Mouse (Mus musculus) stomach, postnatal 0 days (tissue): ENCODE results near the gene Commd3. TPM values are rescaled to one million over a fixed set of nuclear protein-coding genes. Genes with fewer than 3 reads are reported as not detected.

Experiments used
- ATAC-seq: fragments of 200-750 bp; cut with Nextera tagmentation; 2 replicates; pipeline ENCODE4 v1.8.0; 2017; ENCODE audit not compliant: low FRiP score, low TSS enrichment
- DNase-seq: peaks from one replicate; pipeline ENCODE4 v3.0.0-alpha.2; 2016; ENCODE audit warnings: low spot score
- H3K27ac ChIP-seq: fragments of 300-500 bp; sonication (generic); replicated peaks from 2 replicates; pipeline ENCODE4 v1.5.1; 2014; ENCODE audit warnings: mild to moderate bottlenecking, control low read depth
- H3K27me3 ChIP-seq: fragments of 300-500 bp; sonication (generic); 2 replicates; pipeline ENCODE4 v1.6.1; 2014; ENCODE audit warnings: low read length; ENCODE audit not compliant: control insufficient read depth, insufficient read depth
- H3K36me3 ChIP-seq: fragments of 300-500 bp; sonication (generic); 2 replicates; pipeline ENCODE4 v1.6.1; 2014; ENCODE audit warnings: low read length, mixed read lengths; ENCODE audit not compliant: control insufficient read depth, insufficient read depth
- H3K4me1 ChIP-seq: fragments of 300-500 bp; sonication (generic); replicated peaks from 2 replicates; pipeline ENCODE4 v1.6.1; 2014; ENCODE audit warnings: antibody characterized with exemption; ENCODE audit not compliant: control insufficient read depth, insufficient read depth
- H3K4me2 ChIP-seq: fragments of 300-500 bp; sonication (generic); replicated peaks from 2 replicates; pipeline ENCODE4 v1.6.1; 2014; ENCODE audit warnings: low read depth, mild to moderate bottlenecking, control low read depth, moderate library complexity
- H3K4me3 ChIP-seq: fragments of 300-500 bp; sonication (generic); 2 replicates; pipeline ENCODE4 v1.5.1; 2014; ENCODE audit warnings: low read depth, low read length, control low read depth
- H3K9ac ChIP-seq: fragments of 300-500 bp; sonication (generic); 2 replicates; pipeline ENCODE4 v1.6.1; 2014; ENCODE audit warnings: mild to moderate bottlenecking, low read length, control low read depth, mixed read lengths
- H3K9me3 ChIP-seq: fragments of 300-500 bp; sonication (generic); 2 replicates; pipeline ENCODE4 v1.6.1; 2016; ENCODE audit warnings: low read length; ENCODE audit not compliant: control insufficient read depth
- CTCF ChIP-seq: IDR thresholded peaks from 2 replicates; pipeline ENCODE4 v1.5.1; 2016; ENCODE audit warnings: antibody characterized with exemption, low read depth, mild to moderate bottlenecking, moderate library complexity
- EP300 ChIP-seq: optimal IDR thresholded peaks from 2 replicates; pipeline ENCODE3; 2016; ENCODE audit warnings: antibody characterized with exemption
- WGBS: fragments of 180-500 bp; shearing (Covaris S2); extraction: QIAGEN DNeasy Blood & Tissue Kit; methylation state at CpG from one replicate; pipeline ENCODE4 v1.1.7; 2014; 5-methylcytosine and 5-hydroxymethylcytosine counted together
- polyA plus RNA-seq: library from polyadenylated mRNA; unstranded; fragments of >200 nt; fragmentation: Nextera tagmentation; extraction: Ambion mirVana; gene quantifications from 2 replicates; pipeline ENCODE4 v1.2.1, GENCODE M21; 2015

The Commd3 gene
- polyA plus RNA-seq, 1 experiment from 2014 or later: 169 TPM

- Histone ChIP-seq H3K4me2 (no peak overlapping the region), H3K9me3 (no peaks in the 10 kb centered on the region), H3K4me1 (no peaks in the 10 kb centered on the region), H3K4me3 (no peak overlapping the region), H3K27me3 (no peaks in the 10 kb centered on the region), H3K27ac (no peak overlapping the region), H3K36me3 (no peaks in the 10 kb centered on the region), H3K9ac (no peak overlapping the region)
- no peak for ATAC-seq
- 75% methylated on average over 4 of the region's 4 CpGs for WGBS
- no peak for TF ChIP-seq CTCF
- no peak for DNase-seq
These were observed 46.3 kb downstream of the Commd3 start for GRCm38 (mm10) chr2:18718521-18718920.

- no peak overlapping the region for H3K27ac ChIP-seq
- H3K4me3 ChIP-seq: no peak overlapping the region
- DNase-seq: no peak
- ATAC-seq: no peak
- no peaks in the 10 kb centered on the region for H3K9me3 ChIP-seq
- H3K27me3 ChIP-seq: no peaks in the 10 kb centered on the region
- no peak overlapping the region for H3K9ac ChIP-seq
- TF ChIP-seq EP300 (no peak), CTCF (no peak)
- no peak overlapping the region for H3K4me2 ChIP-seq
- 62% methylated on average over 3 of the region's 3 CpGs for WGBS
- no peaks in the 10 kb centered on the region for H3K36me3 ChIP-seq
- H3K4me1 ChIP-seq: no peaks in the 10 kb centered on the region
These were observed 50.1 kb downstream of the Commd3 start for GRCm38 (mm10) chr2:18722208-18722830.

DNA sequence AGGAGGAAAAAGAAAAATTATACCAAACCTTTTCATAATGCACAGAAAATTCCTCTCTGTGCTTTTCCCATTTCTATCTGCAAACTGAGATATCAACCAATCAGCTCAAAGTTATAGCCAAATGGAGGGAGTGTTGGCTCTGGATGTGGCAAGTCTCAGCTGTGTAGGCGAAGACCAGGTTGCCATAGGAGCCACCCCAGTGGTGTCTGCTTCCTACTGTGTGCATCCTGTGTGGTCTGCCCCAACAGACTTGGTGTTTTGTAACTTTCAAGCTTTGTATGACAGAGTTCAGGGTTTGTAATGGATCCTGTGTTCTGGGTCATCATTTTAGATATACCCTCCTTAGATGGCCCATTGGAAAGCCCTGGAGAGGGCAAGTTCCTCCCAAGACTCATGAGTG is 52.3 kb downstream of the Commd3 start:
- ATAC-seq (no peak), DNase-seq (no peak)
- Histone ChIP-seq H3K9me3 (no peaks in the 10 kb centered on the region), H3K27me3 (no peaks in the 10 kb centered on the region), H3K4me3 (no peak overlapping the region), H3K27ac (no peak overlapping the region), H3K4me2 (no peak overlapping the region), H3K9ac (no peak overlapping the region), H3K4me1 (no peaks in the 10 kb centered on the region), H3K36me3 (no peaks in the 10 kb centered on the region)
- TF ChIP-seq CTCF (no peak), EP300 (no peak)
- WGBS: 85% methylated on average over 1 of the region's 1 CpGs

Other genes with a start within 250 kb of the Commd3 start
- gene Bmi1, start 4.6 kb downstream of the Commd3 start, polyA plus RNA-seq: 10.5 and 12.0 TPM in 2 replicates
- 0.10 and 0.21 TPM in 2 replicates for gene Spag6, start 21.6 kb downstream of the Commd3 start, polyA plus RNA-seq